Mouse (Mus musculus): Measurements from ENCODE around the gene Oog4.
A peak's percentile ranks its signal among the peaks of the same experiment; 100 is the strongest.
"Not testable (repeated sequence)": the region's sequence is repeated elsewhere in the genome, so short reads cannot be mapped to it uniquely, and the experiment has no call there.

Oog4 gene

DNA sequence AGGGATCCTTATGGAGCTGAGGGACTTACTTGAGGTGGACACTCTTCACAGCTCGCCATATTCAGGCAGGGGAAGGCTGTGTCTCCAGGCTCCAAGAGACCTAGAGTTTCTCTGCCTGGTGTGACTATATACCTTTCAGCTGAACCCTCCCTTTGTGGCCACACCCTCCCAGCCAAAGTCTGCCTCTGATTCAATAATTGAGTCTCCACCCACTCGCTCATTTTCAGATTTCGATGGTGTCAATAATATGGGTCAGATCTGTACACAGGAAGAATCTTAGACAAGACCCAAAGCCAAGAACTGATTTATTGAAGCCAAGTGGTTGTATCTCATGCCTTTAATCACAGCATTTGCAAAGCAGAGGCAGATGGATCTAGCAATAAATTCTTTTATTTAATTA is at the start of gene Oog4:
Oog4 (minus strand) TSS at position 101 of the 400 bp plus-strand sequence.
- no peak for DNase-seq (ENCODE audit: low read depth, low spot score)

DNA sequence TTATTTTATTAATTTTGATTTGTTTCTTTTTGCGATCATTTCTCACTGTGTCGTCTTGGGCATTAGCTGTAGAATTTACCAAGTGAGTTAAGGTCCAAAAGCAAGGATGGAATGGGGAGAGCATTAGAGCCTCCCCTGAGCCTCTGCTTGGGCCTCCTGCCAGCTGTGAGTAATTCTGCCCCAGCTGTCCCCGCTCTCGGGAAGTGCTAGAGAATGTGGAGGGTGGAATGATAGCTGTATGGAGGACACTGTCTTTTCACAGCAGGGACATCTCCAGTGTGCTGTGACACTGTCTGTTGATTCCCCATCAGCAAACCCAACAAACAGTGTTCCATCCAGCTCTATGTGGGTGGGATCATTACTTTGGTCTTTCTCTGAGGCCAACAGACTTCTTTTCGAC is 23.4 kb downstream of the Oog4 start:
- not testable (repeated sequence) for DNase-seq (ENCODE audit: low read depth, low spot score)

DNA sequence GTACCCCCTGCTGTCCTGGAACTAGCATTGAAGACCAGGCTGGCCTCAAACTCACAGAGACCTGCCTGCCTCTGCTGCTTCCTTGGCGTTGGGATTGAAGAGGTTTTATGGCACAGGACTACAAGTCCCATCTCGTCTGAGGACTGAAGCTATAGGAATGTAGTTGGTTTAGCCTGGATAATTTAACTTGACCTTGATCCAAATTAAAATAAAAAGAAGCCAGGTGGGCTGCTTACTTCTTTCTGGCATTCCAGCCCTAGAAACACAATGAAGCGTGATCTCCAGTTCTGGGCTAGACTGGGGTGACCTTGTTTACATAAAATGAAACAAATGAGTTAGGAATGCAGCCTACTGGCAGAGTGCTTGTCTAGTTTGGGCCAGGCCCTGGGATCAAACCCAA is 36.0 kb downstream of the Oog4 start:
- DNase-seq (ENCODE audit: low read depth, low spot score) = no peak

DNA sequence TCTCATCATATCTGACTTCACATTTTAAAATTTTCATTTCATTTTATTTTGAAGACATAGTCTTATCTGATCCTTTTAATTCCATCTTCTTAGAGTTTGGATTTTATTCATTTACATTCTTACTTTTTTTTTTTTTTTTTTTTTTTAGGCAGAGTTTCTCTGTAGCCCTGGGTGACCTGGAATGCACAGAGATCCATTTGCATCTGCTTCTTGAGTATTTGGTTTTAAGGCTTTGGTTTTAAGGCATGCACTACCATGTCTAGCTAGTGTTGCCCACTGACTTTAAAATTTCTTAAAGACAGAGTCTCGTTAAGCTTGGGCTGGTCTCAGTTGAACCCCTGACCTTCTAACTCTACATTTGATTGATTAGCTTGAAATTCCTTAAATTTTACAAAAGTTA is 36.5 kb downstream of the Oog4 start:
- DNase-seq (ENCODE audit: low read depth, low spot score) = no peak

DNA sequence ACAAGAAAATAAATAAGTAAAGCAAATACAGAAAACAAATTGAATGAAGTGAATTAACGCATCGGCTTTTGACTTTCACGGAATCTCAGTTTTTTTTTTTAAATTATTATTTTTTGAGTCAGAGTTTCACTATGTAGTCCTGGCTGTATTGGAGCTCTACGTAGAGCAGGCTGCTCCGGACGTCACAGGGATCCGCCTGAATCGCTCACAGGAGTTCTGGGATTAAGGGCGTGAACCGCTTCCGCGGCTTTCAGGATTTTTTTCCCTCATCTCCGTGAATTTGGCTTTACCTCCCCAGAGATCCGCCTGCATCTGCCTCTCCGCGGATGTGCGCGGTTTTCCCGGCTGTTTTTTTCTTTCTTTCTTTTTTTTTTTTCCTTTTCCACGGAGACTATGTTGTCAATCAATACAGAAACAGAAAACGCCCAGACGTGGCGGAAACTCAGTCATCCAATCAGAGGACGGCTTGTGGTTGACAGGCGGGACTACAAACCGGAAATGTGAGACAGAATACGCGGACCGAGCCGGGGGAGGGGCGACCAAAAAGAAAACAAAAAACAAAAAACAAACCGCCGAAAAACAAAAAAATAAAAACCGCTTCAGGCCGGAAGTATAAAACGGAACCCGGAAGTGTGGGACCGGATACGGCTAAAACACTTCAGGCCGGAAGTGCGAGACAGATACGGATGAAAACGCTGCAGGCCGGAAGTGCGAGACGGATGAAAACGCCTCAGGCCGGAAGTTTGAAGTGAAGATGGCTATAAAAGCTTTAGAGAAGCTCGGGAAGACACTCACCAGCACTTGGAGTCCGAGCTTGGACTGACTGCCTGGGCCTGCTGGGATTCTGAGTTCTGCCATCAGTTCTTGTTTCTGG is 37.7 kb downstream of the Oog4 start, which contains the start of gene Pramef8:
Pramef8 (plus strand) TSS at position 208 of the 874 bp plus-strand sequence.
- peak; percentile 88 for DNase-seq (ENCODE audit: low read depth, low spot score)

DNA sequence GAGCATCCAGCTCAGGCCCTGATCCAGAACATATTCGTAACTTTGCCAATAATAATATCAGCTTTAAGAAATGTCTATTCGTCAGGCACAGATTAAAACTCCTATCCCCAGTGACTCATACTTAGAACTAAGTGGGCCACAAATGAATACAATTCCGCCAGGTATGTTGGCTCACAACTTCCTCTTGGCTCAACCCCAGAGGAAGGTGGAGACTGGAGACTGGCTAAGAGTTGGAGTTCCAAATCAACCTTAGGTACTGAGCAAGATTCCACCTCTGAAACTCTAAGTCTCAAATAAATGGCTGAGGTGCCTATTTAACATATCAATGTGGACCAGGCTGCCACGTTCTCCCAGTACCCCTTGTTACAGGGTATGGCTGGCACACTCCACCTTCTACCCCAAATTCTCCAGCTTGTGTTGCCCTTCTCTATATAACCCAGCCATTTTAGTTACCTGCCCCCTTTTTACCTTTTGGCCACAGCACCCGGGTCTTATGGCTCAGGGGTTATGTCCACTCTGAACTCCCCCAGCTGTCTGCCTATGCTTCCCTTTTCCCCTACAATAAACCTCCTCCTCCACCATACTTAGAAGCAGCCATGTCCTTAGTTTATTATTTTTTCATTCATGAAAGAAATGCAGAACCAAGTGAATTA is 38.4 kb downstream of the Oog4 start:
- DNase-seq (ENCODE audit: low read depth, low spot score) = no peak

DNA sequence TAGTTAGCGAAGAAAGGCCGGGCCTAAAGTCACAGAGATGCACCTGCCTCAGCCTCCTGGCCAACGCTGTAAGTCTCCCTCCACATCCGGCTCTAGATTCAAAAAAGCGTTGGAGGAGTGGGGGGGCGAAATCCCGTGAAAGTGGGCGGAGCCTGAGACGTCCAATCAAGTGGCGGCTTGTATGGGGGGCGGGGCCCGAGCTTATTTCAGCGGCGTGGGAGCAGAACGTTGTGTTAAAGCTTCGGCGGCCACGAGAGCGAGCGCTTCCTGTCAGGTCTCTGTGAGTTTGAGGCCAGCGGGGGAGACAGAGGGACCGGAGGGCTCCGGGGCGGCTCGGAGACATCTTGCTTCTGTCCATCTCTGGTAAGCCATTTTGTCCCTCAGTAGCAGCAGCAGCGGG is 55.9 kb downstream of the Oog4 start, which contains the start of gene Pramel1:
Pramel1 (plus strand) TSS at position 248 of the 400 bp plus-strand sequence.
- DNase-seq (ENCODE audit: low read depth, low spot score) = no peak

DNA sequence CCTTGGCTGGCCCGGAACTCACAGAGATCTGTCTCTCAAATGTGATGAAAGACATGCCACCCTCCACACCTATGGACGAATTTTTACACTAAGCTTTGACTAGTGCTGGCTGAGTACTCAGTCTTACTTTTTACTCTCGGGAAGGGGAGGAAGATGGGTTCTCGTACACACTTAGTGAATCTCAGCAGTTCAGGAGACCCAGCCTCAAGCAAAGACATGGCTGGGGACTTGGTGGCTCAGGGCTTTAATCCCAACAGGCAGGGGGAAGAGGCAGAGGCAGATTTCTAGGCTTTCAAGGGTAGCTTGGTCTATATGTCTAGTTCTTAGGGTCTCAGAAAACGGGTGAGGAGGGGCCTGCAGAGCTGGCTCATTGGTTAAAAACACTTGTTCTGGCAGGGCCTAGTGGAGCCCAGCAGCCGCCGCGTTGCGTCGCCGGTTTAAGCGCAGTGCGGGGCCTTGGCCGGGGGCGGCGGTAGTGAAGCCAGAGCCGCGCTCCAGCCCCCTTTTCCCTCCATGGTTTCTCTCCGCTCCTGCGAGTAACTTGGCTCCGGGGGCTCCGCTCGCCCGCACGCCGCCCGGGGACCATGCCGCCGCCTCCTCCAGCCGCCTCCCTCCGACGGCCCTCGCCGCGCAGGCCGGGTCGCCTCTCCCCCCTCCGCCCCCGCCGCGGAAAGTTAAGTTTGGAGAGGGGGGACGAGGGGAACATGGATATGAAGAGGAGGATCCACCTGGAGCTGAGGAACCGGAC is 61.0 kb downstream of the Oog4 start:
- no peak for DNase-seq (ENCODE audit: low read depth, low spot score)
